Mouse (Mus musculus) retina, adult 2 months (tissue): ENCODE measurements around the gene Isl1.

ENCODE experiments used
- DNase-seq: peaks from one replicate; pipeline ENCODE4 v3.0.0-alpha.2; 2012; ENCODE audit warnings: low read depth, low spot score

Isl1 gene

DNA sequence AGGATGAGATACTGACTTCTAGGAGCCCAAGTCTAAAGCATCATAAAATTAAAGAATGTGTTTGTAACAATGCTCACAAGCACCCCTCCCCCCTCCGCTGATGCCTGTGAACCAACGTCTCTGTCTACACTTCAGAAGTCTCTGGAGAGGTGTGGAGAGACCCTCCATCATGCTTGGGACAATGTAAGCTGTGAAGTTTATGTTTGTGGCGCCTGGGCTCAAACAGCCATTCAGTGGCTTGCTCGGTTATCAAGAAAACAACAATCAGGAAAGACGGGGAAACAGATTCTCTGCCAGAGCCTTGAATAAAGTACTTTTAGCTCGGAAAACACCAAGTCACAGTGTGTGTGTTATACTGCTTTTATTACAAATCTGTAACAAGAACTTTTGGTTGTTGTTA, 14.8 kb downstream of the Isl1 start:
- DNase-seq = no peak

DNA sequence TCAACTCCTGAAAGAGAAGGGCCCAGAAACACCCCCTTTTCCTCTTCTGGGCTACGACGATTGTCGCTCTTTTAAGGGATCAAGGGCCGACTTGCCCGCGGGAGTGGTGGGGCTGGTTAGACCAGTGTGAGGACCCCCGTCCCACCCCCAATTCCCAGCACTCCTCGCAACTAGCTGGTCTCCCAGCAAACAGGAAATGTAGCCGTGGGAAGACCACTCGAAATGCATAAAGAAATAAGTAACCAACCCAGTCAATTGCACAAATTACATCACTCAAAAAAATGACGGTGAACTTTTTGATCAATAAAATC, 15.4 kb downstream of the Isl1 start:
- no peak for DNase-seq

DNA sequence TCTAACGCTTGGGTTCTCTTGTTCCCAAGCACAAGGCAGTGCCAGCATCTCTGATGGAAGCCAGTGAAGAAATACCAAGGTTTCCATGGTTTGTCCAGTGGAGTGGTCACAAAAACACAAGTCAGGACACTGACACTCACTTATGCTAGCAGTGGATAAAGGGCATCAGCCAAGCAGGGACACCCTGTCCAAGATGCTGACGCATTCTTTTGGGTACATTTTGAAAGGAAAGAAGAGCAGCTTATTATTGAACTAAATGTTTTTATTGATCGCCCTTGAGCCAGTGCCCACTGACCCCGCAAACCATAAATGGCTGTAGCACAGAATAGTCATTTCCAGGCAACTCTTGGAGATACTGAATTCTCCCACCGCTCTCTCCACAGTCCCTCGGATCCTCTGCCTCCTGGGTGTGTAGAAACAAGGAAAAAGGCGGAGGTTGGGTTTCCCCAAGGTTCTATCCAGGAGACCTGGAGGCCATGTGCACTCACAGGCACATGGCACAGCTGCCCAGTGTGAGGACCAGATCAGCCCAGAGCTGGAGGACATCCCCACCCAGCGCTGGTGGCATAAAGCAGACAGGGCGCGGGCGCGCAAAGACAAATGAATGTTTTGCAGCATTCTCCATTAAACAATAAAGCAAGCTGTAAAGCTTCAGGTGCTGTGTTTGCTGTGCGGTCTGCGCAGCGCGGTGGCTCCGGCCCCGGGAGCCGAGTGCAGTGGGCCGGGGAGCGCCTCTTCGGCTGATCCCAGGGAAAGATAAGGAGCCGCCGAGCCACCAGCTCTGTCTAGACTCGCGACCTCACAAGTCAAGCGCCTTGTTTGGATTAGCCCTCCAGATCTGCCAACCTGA, 16.0 kb downstream of the Isl1 start:
- DNase-seq = no peak

DNA sequence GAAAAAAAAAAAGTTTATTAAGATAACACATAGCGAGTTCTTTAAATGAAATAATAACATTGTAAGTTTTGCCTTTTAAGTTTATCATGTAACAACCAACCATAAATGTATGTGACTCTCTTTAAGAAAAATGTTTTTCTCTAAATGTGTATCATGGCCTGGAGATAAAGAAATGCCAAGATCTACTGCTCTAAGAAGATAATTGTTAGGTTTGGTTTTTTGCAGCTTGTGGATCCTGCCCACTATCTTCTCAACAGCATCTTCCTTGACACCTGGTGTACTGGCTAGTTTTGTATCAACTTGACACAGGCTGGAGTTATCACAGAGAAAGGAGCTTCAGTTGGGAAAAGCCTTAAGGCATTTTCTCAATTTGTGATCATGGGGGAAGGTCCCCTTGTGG, 19.8 kb downstream of the Isl1 start:
- DNase-seq = no peak

DNA sequence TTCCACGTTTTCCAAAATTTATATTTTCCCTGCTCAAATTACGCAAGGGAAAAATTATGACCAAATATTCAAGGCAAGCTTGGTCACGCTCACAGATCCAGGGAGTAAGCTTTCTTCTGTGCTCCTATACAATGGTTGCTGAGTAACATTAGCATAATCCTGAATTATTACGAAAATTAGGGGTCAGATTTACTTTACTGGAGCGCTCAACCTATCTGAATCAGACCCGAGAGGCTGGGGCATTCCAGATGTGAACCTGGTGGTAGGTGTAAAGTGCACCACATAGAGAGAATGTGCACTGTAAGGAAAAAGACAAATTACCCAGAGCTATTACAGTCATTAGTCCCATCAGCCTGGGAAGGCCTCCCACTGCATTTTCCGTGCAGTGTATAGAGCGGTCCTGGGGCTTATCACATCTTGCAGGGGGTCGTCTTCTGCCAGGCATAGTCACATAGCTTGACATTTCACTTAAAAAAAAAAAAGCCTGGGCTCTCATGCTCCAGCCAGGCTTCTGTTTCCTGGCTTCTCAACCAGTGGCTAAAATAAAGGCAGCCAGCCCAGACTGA, 30.2 kb downstream of the Isl1 start:
- DNase-seq = no peak
